In the genomic region with DNA sequence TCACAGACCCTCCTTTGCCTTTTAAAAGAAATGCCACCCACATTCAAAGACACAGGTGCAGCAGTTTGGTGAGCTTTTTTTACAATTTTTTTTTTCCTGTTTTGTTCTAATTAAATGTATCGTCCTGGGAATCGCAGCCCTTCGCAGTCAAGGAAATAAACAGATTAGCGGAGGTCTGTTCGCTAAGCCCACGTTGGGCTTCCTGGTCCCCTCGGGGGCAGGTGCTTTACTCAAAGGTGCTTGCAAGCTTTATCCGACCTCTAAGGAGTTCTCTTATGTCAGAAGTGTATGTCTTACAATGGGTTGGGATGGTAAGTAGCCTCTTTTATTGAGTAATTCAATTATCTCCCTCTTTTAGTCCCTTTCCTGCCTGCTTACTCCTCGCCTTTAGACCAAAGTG, we compare ENCODE assay signal across 8 mouse cellular contexts. TPM values are rescaled to one million over a fixed set of nuclear protein-coding genes. Genes with fewer than 3 reads are reported as not detected.
A peak's percentile ranks its signal among the peaks of the same experiment; 100 is the strongest.
DNase-seq lines count a peak whose midpoint lies in the region; ATAC-seq and TF ChIP-seq lines count a peak whose summit lies in the region.

No protein-coding gene starts in this region.

- 0 out of 2 replicates have a peak, but pooled peaks cover 6% of the 10 kb centered on the region for H3K36me3 ChIP-seq in heart, embryonic 13.5 days
- peaks cover 0 to 12% of the 10 kb centered on the region in 2 experiments for H3K36me3 ChIP-seq in CH12.LX (replicated peaks in 1 of 2; ENCODE audit: control insufficient read depth in 1 of 2, insufficient read depth in 1 of 2, low read length in 1 of 2)
- H3K36me3 ChIP-seq in forebrain, embryonic 10.5 days (replicated peaks): peaks cover 29% of the 10 kb centered on the region
- no peaks in the 10 kb centered on the region for H3K36me3 ChIP-seq in limb, embryonic 15.5 days
- H3K36me3 ChIP-seq in stomach, postnatal 0 days (ENCODE audit: control insufficient read depth, insufficient read depth, low read length): no peaks in the 10 kb centered on the region

- WGBS in heart, embryonic 13.5 days: 2% methylated on average over 9 of the region's 9 CpGs
- 3% methylated on average over 9 of the region's 9 CpGs for WGBS in forebrain, embryonic 10.5 days
- WGBS in limb, embryonic 15.5 days: 2% methylated on average over 9 of the region's 9 CpGs
- WGBS in stomach, postnatal 0 days: 3% methylated on average over 9 of the region's 9 CpGs

- ATAC-seq in heart, embryonic 13.5 days (ENCODE audit: extremely low read depth, insufficient number of reproducible peaks, low FRiP score, low TSS enrichment): no peak
- ATAC-seq in limb, embryonic 15.5 days (ENCODE audit: insufficient number of reproducible peaks, low FRiP score, low TSS enrichment, low read depth): no peak
- no peak for ATAC-seq in stomach, postnatal 0 days (ENCODE audit: low FRiP score, low TSS enrichment)
- ATAC-seq in granulocyte monocyte progenitor cell, adult 5-6 weeks (replicated peaks; ENCODE audit: poor library complexity, severe bottlenecking): no peak
- ATAC-seq in activated CD4-positive, CD25-positive, alpha-beta regulatory T cell, adult 4 months: no peak

- peaks cover 49% of the 10 kb centered on the region for H3K4me1 ChIP-seq in heart, embryonic 13.5 days
- H3K4me1 ChIP-seq in CH12.LX (ENCODE audit: control insufficient read depth in 1 of 2, insufficient read depth in 2 of 2): peaks cover 11 to 42% of the 10 kb centered on the region in 2 experiments
- peaks cover 45% of the 10 kb centered on the region for H3K4me1 ChIP-seq in forebrain, embryonic 10.5 days
- H3K4me1 ChIP-seq in limb, embryonic 15.5 days: peaks cover 40% of the 10 kb centered on the region
- H3K4me1 ChIP-seq in stomach, postnatal 0 days (replicated peaks; ENCODE audit: control insufficient read depth, insufficient read depth): peaks cover 6% of the 10 kb centered on the region

- no peak for TF ChIP-seq EP300 in CH12.LX (IDR thresholded peaks at IDR 0.05; ENCODE audit: low read length)
- TF ChIP-seq EP300 in stomach, postnatal 0 days (optimal IDR thresholded peaks at IDR 0.05): no peak

- no peaks in the 10 kb centered on the region for H3K9me3 ChIP-seq in heart, embryonic 13.5 days
- no peaks in the 10 kb centered on the region for H3K9me3 ChIP-seq in CH12.LX (replicated peaks; ENCODE audit: low read length)
- no peaks in the 10 kb centered on the region for H3K9me3 ChIP-seq in forebrain, embryonic 10.5 days
- H3K9me3 ChIP-seq in limb, embryonic 15.5 days: no peaks in the 10 kb centered on the region
- no peaks in the 10 kb centered on the region for H3K9me3 ChIP-seq in stomach, postnatal 0 days (ENCODE audit: control insufficient read depth, low read length)

- H3K9ac ChIP-seq in heart, embryonic 13.5 days: peak overlapping the region; percentile 100
- H3K9ac ChIP-seq in CH12.LX (ENCODE audit: insufficient read depth, low read depth): peak overlapping the region; percentile 99
- H3K9ac ChIP-seq in limb, embryonic 15.5 days: peak overlapping the region; percentile 100
- H3K9ac ChIP-seq in stomach, postnatal 0 days (ENCODE audit: low read length): peak overlapping the region; percentile 100

- H3K79me2 ChIP-seq in CH12.LX (replicated peaks; ENCODE audit: control insufficient read depth, extremely low read depth, insufficient read depth, poor library complexity, severe bottlenecking): peaks cover 45% of the 10 kb centered on the region

- DNase-seq in heart, adult 9 months (ENCODE audit: low spot score in 2 of 2): no peak
- no peak for DNase-seq in CH12.LX (ENCODE audit: extremely low read depth)
- DNase-seq in forebrain, embryonic 10.5 days (ENCODE audit: extremely low spot score, low spot score): no peak
- DNase-seq in stomach, postnatal 0 days (ENCODE audit: low spot score): no peak

- H3K4me3 ChIP-seq in heart, embryonic 13.5 days: peak overlapping the region; percentile 95
- peak overlapping the region; percentile 87 to 91 (median 90) for H3K4me3 ChIP-seq in CH12.LX (replicated peaks in 1 of 3; ENCODE audit: low read depth in 2 of 3, low read length in 2 of 3, poor library complexity in 1 of 3)
- H3K4me3 ChIP-seq in forebrain, embryonic 10.5 days: peak overlapping the region; percentile 92
- peak overlapping the region; percentile 86 for H3K4me3 ChIP-seq in limb, embryonic 15.5 days
- H3K4me3 ChIP-seq in stomach, postnatal 0 days (ENCODE audit: low read depth, low read length): peak overlapping the region; percentile 98

- dilution Hi-C loops in CH12.LX (cut with MboI; ENCODE audit: extremely low pct_ligation_motif_present, extremely low pct_unique_long_range_greater_than_20kb, low sequenced_read_pairs): no loop called here

- in situ Hi-C loops in CH12.LX (cut with MboI; ENCODE audit: low pct_ligation_motif_present, low pct_unique_long_range_greater_than_20kb, low sequenced_read_pairs): no loop called here

- TF ChIP-seq POLR2A in CH12.LX (IDR thresholded peaks at IDR 0.05; ENCODE audit: low read depth, low read length): 0 out of 2 replicates have a peak, but pooled peaks have one; percentile 1

- H3K27ac ChIP-seq in heart, embryonic 13.5 days (replicated peaks): peak overlapping the region; percentile 100
- H3K27ac ChIP-seq in CH12.LX (ENCODE audit: insufficient read depth, low read depth): peak overlapping the region; percentile 59; the same call in 1 of the 2 replicates
- H3K27ac ChIP-seq in forebrain, embryonic 10.5 days: peak overlapping the region; percentile 100
- peak overlapping the region; percentile 100 for H3K27ac ChIP-seq in limb, embryonic 15.5 days
- H3K27ac ChIP-seq in stomach, postnatal 0 days (replicated peaks): peak overlapping the region; percentile 100

- H3K27me3 ChIP-seq in heart, embryonic 13.5 days (replicated peaks): no peaks in the 10 kb centered on the region
- H3K27me3 ChIP-seq in CH12.LX (replicated peaks): no peaks in the 10 kb centered on the region
- H3K27me3 ChIP-seq in forebrain, embryonic 10.5 days (ENCODE audit: poor library complexity, severe bottlenecking): no peaks in the 10 kb centered on the region
- H3K27me3 ChIP-seq in limb, embryonic 15.5 days: no peaks in the 10 kb centered on the region
- no peaks in the 10 kb centered on the region for H3K27me3 ChIP-seq in stomach, postnatal 0 days (ENCODE audit: control insufficient read depth, insufficient read depth, low read length)

- TF ChIP-seq CTCF in CH12.LX (conservative IDR thresholded peaks at IDR 0.05 in 1 of 2, IDR thresholded peaks at IDR 0.05 in 1 of 2; ENCODE audit: low read depth in 2 of 2, low read length in 2 of 2): no peak
- no peak for TF ChIP-seq CTCF in stomach, postnatal 0 days (IDR thresholded peaks at IDR 0.05; ENCODE audit: low read depth)

- peak overlapping the region; percentile 92 for H3K4me2 ChIP-seq in heart, embryonic 13.5 days
- peak overlapping the region; percentile 29 for H3K4me2 ChIP-seq in CH12.LX (ENCODE audit: insufficient read depth, low read depth, poor library complexity, severe bottlenecking)
- H3K4me2 ChIP-seq in limb, embryonic 15.5 days: peak overlapping the region; percentile 81
- peak overlapping the region; percentile 64 for H3K4me2 ChIP-seq in stomach, postnatal 0 days (replicated peaks; ENCODE audit: low read depth)

- no peak for TF ChIP-seq RAD21 in CH12.LX (IDR thresholded peaks at IDR 0.05; ENCODE audit: low read depth, low read length)

TF ChIP-seq in CH12.LX, 34 proteins besides CTCF, POLR2A, EP300 and RAD21 (continues in another document):
- TF ChIP-seq POLR2AphosphoS2 (IDR thresholded peaks at IDR 0.05; ENCODE audit: low read depth, low read length): no peak
- no peak for TF ChIP-seq ZC3H11A (IDR thresholded peaks at IDR 0.05; ENCODE audit: low read depth, low read length)

RNA-seq across cellular contexts. Expression of gene Zc3h4, which starts 1.7 kb away (rescaled TPM):
- polyA plus RNA-seq in heart, embryonic 13.5 days (2015; fragmentation: Nextera tagmentation; extraction: Ambion mirVana): 8.2 and 8.7 TPM in 2 replicates
- total RNA-seq in CH12.LX (2012; rRNA removed) (26.8 and 30.4 TPM in 2 replicates), CH12.LX (2014; rRNA removed) (9.0 and 10.0 TPM in 2 replicates)
- 34.0 and 44.2 TPM in 2 replicates for polyA plus RNA-seq in CH12.LX (2012; ENCODE audit: insufficient read length, low read depth)
- polyA plus RNA-seq in forebrain, embryonic 10.5 days (2016; fragmentation: Nextera tagmentation; extraction: Ambion mirVana): 18.8 and 19.2 TPM in 2 replicates
- 12.3 and 14.1 TPM in 2 replicates for polyA plus RNA-seq in limb, embryonic 15.5 days (2015; fragmentation: Nextera tagmentation; extraction: Ambion mirVana)
- 5.9 and 6.2 TPM in 2 replicates for polyA plus RNA-seq in stomach, postnatal 0 days (2015; fragmentation: Nextera tagmentation; extraction: Ambion mirVana)
- 42.3 and 57.9 TPM in 2 replicates for total RNA-seq in granulocyte monocyte progenitor cell, adult 5-6 weeks (2014; fragmentation: Nextera tagmentation)
- total RNA-seq in granulocyte monocyte progenitor cell, adult 5-6 weeks (2017): 20.9 and 40.7 TPM in 2 replicates
- polyA plus RNA-seq in activated CD4-positive, CD25-positive, alpha-beta regulatory T cell, adult 4 months (2017; shearing (Covaris generic)): 10 to 100 TPM; 14.0 to 16.1 TPM

RNA-seq across cellular contexts. Expression of gene Sae1, which starts 14.8 kb away (rescaled TPM):
- 210 and 223 TPM in 2 replicates for polyA plus RNA-seq in heart, embryonic 13.5 days (2015; fragmentation: Nextera tagmentation; extraction: Ambion mirVana)
- total RNA-seq in CH12.LX (2012; rRNA removed): 146 and 181 TPM in 2 replicates
- 160 and 170 TPM in 2 replicates for total RNA-seq in CH12.LX (2014; rRNA removed)
- 271 and 298 TPM in 2 replicates for polyA plus RNA-seq in CH12.LX (2012; ENCODE audit: insufficient read length, low read depth)
- 505 and 521 TPM in 2 replicates for polyA plus RNA-seq in forebrain, embryonic 10.5 days (2016; fragmentation: Nextera tagmentation; extraction: Ambion mirVana)
- 282 and 287 TPM in 2 replicates for polyA plus RNA-seq in limb, embryonic 15.5 days (2015; fragmentation: Nextera tagmentation; extraction: Ambion mirVana)
- polyA plus RNA-seq in stomach, postnatal 0 days (2015; fragmentation: Nextera tagmentation; extraction: Ambion mirVana): 119 and 123 TPM in 2 replicates
- total RNA-seq in granulocyte monocyte progenitor cell, adult 5-6 weeks (2014; fragmentation: Nextera tagmentation): 131 and 137 TPM in 2 replicates
- total RNA-seq in granulocyte monocyte progenitor cell, adult 5-6 weeks (2017): 409 and 421 TPM in 2 replicates
- 100 to 1,000 TPM in 1 of 2 experiments, 10 to 100 TPM in 1; 75.9 to 106 TPM for polyA plus RNA-seq in activated CD4-positive, CD25-positive, alpha-beta regulatory T cell, adult 4 months (2017; shearing (Covaris generic))

RNA-seq across cellular contexts. Expression of gene Tmem160, which starts 50.1 kb away (rescaled TPM):
- 73.2 and 79.2 TPM in 2 replicates for polyA plus RNA-seq in heart, embryonic 13.5 days (2015; fragmentation: Nextera tagmentation; extraction: Ambion mirVana)
- total RNA-seq in CH12.LX (2012; rRNA removed) (89.1 and 97.8 TPM in 2 replicates), CH12.LX (2014; rRNA removed) (28.8 and 30.9 TPM in 2 replicates)
- polyA plus RNA-seq in CH12.LX (2012; ENCODE audit: insufficient read length, low read depth): 48.9 and 54.4 TPM in 2 replicates
- 64.4 and 68.5 TPM in 2 replicates for polyA plus RNA-seq in forebrain, embryonic 10.5 days (2016; fragmentation: Nextera tagmentation; extraction: Ambion mirVana)
- polyA plus RNA-seq in limb, embryonic 15.5 days (2015; fragmentation: Nextera tagmentation; extraction: Ambion mirVana): 36.6 and 39.2 TPM in 2 replicates
- polyA plus RNA-seq in stomach, postnatal 0 days (2015; fragmentation: Nextera tagmentation; extraction: Ambion mirVana): 71.5 and 75.0 TPM in 2 replicates
- total RNA-seq in granulocyte monocyte progenitor cell, adult 5-6 weeks (2014; fragmentation: Nextera tagmentation): 27.5 and 71.6 TPM in 2 replicates
- 17.2 and 26.2 TPM in 2 replicates for total RNA-seq in granulocyte monocyte progenitor cell, adult 5-6 weeks (2017)
- 1 to 10 TPM; 5.7 to 9.2 TPM for polyA plus RNA-seq in activated CD4-positive, CD25-positive, alpha-beta regulatory T cell, adult 4 months (2017; shearing (Covaris generic))

Comparison
In these comparisons a context has a peak if more than half of its experiments do, and no peak if none do; other contexts are left out.
1. H3K4me2 ChIP-seq: peak in every context shown above with its lines; median percentile 92 in heart, embryonic 13.5 days; 81 in limb, embryonic 15.5 days; 64 in stomach, postnatal 0 days; 29 in CH12.LX.